Mouse (Mus musculus) embryonic facial prominence, embryonic 14.5 days (tissue): ENCODE measurements around the gene Fam19a1. TPM values are rescaled to one million over a fixed set of nuclear protein-coding genes. Genes with fewer than 3 reads are reported as not detected.

Experiments used
- ATAC-seq: fragments of 200-750 bp; cut with Nextera tagmentation; 2 replicates; pipeline ENCODE4 v1.8.0; 2017; ENCODE audit warnings: low read depth, moderate number of reproducible peaks, moderate TSS enrichment
- DNase-seq: peaks from one replicate; pipeline ENCODE4 v3.0.0-alpha.2; 2015; ENCODE audit warnings: low spot score
- H3K27ac ChIP-seq: fragments of 300-500 bp; sonication (generic); replicated peaks from 2 replicates; pipeline ENCODE4 v1.5.1; 2014; ENCODE audit warnings: low read depth, mild to moderate bottlenecking, low read length, moderate library complexity
- H3K27me3 ChIP-seq: fragments of 300-500 bp; sonication (generic); replicated peaks from 2 replicates; pipeline ENCODE4 v1.6.1; 2014; ENCODE audit warnings: low read length; ENCODE audit not compliant: control insufficient read depth, insufficient read depth
- H3K36me3 ChIP-seq: fragments of 300-500 bp; sonication (generic); 2 replicates; pipeline ENCODE4 v1.6.1; 2014; ENCODE audit warnings: low read length, mixed read lengths; ENCODE audit not compliant: control insufficient read depth, insufficient read depth
- H3K4me1 ChIP-seq: fragments of 300-500 bp; sonication (generic); 2 replicates; pipeline ENCODE4 v1.6.1; 2014; ENCODE audit warnings: antibody characterized with exemption, low read length; ENCODE audit not compliant: control insufficient read depth, insufficient read depth
- H3K4me2 ChIP-seq: fragments of 300-500 bp; sonication (generic); 2 replicates; pipeline ENCODE4 v1.6.1; 2014; ENCODE audit warnings: low read depth, mild to moderate bottlenecking, low read length, moderate library complexity, mixed read lengths
- H3K4me3 ChIP-seq: fragments of 300-500 bp; sonication (generic); 2 replicates; pipeline ENCODE4 v1.5.1; 2014; ENCODE audit warnings: low read depth, mild to moderate bottlenecking, low read length
- H3K9ac ChIP-seq: fragments of 300-500 bp; sonication (generic); 2 replicates; pipeline ENCODE4 v1.6.1; 2014; ENCODE audit warnings: low read depth, mild to moderate bottlenecking, low read length, moderate library complexity, mixed read lengths
- H3K9me3 ChIP-seq: fragments of 300-500 bp; sonication (generic); 2 replicates; pipeline ENCODE4 v1.6.1; 2016; ENCODE audit warnings: low read length; ENCODE audit not compliant: control insufficient read depth
- WGBS: fragments of 180-500 bp; shearing (Covaris S2); extraction: QIAGEN DNeasy Blood & Tissue Kit; methylation state at CpG from one replicate; pipeline ENCODE4 v1.1.7; 2014; 5-methylcytosine and 5-hydroxymethylcytosine counted together
- polyA plus RNA-seq: library from polyadenylated mRNA; unstranded; fragments of >200 nt; fragmentation: Nextera tagmentation; extraction: Ambion mirVana; gene quantifications from 2 replicates; pipeline ENCODE4 v1.2.1, GENCODE M21; 2014

Fam19a1 gene
- polyA plus RNA-seq, 1 experiment from 2014 or later: 2.0 TPM

DNA sequence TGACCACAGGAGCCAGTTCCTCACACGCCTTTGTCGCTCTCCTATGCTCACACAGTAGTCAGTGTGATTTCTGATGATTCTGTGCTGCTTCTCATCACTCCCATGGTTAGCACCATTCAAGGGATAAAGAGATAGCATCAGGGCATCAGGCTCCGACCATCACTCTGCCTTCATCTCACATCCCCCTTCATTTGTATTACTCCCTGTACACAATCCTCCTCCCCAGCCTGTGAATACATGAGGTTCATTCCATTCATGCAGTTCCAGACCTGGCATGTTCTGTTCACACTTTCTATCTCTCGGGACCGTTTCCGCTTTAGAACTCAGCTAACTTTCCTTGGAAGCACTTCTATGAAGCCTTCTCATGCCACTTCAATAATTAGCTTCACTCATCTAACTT, 259.9 kb downstream of the Fam19a1 start:
- 90% methylated on average over 6 of the region's 6 CpGs for WGBS
- H3K4me1 ChIP-seq: no peaks in the 10 kb centered on the region
- H3K4me3 ChIP-seq: no peak overlapping the region
- H3K4me2 ChIP-seq: no peak overlapping the region
- H3K9me3 ChIP-seq: no peaks in the 10 kb centered on the region
- H3K36me3 ChIP-seq: no peaks in the 10 kb centered on the region
- ATAC-seq: no peak
- H3K27ac ChIP-seq: no peak overlapping the region
- DNase-seq: no peak
- H3K27me3 ChIP-seq: no peaks in the 10 kb centered on the region
- H3K9ac ChIP-seq: no peak overlapping the region

GRCm38 (mm10) chr6:96373274-96373673, 260.3 kb downstream of the Fam19a1 start:
- Histone ChIP-seq H3K4me1 (no peaks in the 10 kb centered on the region), H3K27ac (no peak overlapping the region), H3K36me3 (no peaks in the 10 kb centered on the region), H3K27me3 (no peaks in the 10 kb centered on the region), H3K9me3 (no peaks in the 10 kb centered on the region), H3K4me3 (no peak overlapping the region), H3K4me2 (no peak overlapping the region), H3K9ac (no peak overlapping the region)
- peak; percentile 57; the same call in 1 of the 2 replicates for ATAC-seq
- DNase-seq: no peak
- WGBS: 69% methylated on average over 2 of the region's 2 CpGs

- Histone ChIP-seq H3K36me3 (no peaks in the 10 kb centered on the region), H3K4me2 (no peak overlapping the region), H3K27ac (no peak overlapping the region), H3K4me3 (no peak overlapping the region), H3K9ac (no peak overlapping the region), H3K9me3 (no peaks in the 10 kb centered on the region), H3K4me1 (no peaks in the 10 kb centered on the region), H3K27me3 (no peaks in the 10 kb centered on the region)
- ATAC-seq: no peak
- no peak for DNase-seq
- WGBS: 61% methylated on average over 3 of the region's 3 CpGs
Measured at GRCm38 (mm10) chr6:96376773-96377172, 263.8 kb downstream of the Fam19a1 start.

DNA sequence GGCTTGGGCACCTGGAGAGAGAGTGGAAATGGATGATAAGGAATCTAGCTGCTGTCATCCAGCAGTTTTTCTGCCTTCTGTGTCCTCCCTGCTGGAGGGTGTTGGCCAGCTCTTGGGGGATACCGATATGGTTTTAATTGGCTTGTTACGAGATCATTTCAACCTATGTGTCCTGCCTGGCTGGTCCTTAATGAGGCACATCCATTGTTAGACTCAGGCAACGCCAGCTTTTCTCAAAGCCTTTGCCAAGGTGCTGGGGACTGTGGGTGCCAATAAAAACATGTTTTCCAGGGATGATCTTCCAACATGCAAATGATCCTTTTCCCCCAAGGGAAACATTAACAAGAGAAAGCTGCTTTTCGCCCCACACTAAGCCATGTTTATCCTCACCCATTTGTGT, 266.3 kb downstream of the Fam19a1 start:
- Histone ChIP-seq H3K9me3 (no peaks in the 10 kb centered on the region), H3K4me3 (no peak overlapping the region), H3K4me2 (no peak overlapping the region), H3K4me1 (no peaks in the 10 kb centered on the region), H3K27ac (no peak overlapping the region), H3K9ac (no peak overlapping the region), H3K36me3 (no peaks in the 10 kb centered on the region), H3K27me3 (no peaks in the 10 kb centered on the region)
- DNase-seq (peak; percentile 13), ATAC-seq (no peak)
- WGBS: 55% methylated on average over 4 of the region's 4 CpGs

DNA sequence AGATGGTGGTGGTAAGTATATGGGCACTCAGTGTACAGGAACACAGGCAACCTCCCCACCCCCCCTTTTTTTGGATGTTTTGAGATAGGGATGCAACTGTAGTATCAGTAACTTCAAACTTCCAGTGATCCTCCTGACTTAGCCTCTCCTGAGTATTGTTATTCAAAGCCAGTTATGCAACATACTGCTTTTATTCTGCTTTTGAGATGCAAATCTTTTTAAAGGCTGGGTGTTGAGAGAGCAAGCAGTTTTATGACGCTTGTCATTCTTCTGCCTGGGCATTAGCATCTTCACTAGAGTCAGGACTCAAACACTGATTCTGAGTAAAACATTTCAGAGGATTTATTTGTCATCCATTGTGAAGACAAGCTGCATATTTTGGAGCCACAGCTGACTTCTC, 271.5 kb downstream of the Fam19a1 start:
- no peaks in the 10 kb centered on the region for H3K9me3 ChIP-seq
- H3K4me2 ChIP-seq: no peak overlapping the region
- DNase-seq (no peak), ATAC-seq (no peak)
- no peak overlapping the region for H3K27ac ChIP-seq
- WGBS: 73% methylated on average over 1 of the region's 1 CpGs
- H3K27me3 ChIP-seq: no peaks in the 10 kb centered on the region
- H3K9ac ChIP-seq: no peak overlapping the region
- H3K4me1 ChIP-seq: no peaks in the 10 kb centered on the region
- H3K36me3 ChIP-seq: no peaks in the 10 kb centered on the region
- no peak overlapping the region for H3K4me3 ChIP-seq

GRCm38 (mm10) chr6:96418866-96419265, 305.9 kb downstream of the Fam19a1 start:
- Histone ChIP-seq H3K4me3 (no peak overlapping the region), H3K27ac (no peak overlapping the region), H3K4me1 (no peaks in the 10 kb centered on the region), H3K9me3 (no peaks in the 10 kb centered on the region), H3K4me2 (no peak overlapping the region), H3K27me3 (no peaks in the 10 kb centered on the region), H3K9ac (no peak overlapping the region), H3K36me3 (no peaks in the 10 kb centered on the region)
- no peak for ATAC-seq
- DNase-seq: no peak
- 82% methylated on average over 4 of the region's 4 CpGs for WGBS

DNA sequence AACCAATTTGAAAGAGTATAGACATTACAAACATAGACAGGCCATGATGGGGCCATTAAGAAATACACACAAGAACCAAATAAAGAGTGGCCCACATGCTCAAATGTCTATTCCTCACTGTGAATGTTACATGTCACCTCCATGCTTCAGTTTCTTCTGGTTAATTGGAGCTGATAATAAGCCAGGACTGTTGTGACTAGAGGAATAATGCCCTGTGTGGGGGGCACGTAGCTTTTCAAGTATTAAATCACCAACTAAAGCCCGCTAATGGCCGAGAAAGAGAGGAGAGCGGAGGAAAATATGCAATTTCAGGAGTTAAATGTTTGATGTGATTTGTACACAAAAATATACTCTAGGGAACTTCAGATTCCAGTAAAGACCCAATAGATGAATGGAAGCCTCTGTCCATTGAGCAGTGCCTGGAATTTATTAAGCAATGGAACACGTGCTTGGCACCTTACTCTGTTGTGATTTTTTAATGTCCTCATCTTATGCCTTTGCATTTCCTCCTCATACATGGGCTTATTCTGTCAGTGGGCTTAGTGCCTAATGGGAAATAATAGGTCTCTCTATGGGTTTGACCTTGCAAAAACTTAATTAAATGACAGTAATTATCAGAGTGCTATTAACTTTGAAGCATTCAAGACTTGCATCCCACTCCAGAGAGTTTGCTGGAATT, 306.9 kb downstream of the Fam19a1 start:
- Histone ChIP-seq H3K4me3 (no peak overlapping the region), H3K27me3 (no peaks in the 10 kb centered on the region), H3K4me2 (no peak overlapping the region), H3K9ac (no peak overlapping the region), H3K27ac (no peak overlapping the region), H3K36me3 (no peaks in the 10 kb centered on the region), H3K9me3 (no peaks in the 10 kb centered on the region), H3K4me1 (no peaks in the 10 kb centered on the region)
- DNase-seq (no peak), ATAC-seq (no peak)
- WGBS: 76% methylated on average over 5 of the region's 5 CpGs

- 50% methylated on average over 2 of the region's 2 CpGs for WGBS
- no peak overlapping the region for H3K4me3 ChIP-seq
- no peak for ATAC-seq
- no peak overlapping the region for H3K9ac ChIP-seq
- H3K27me3 ChIP-seq: no peaks in the 10 kb centered on the region
- no peaks in the 10 kb centered on the region for H3K4me1 ChIP-seq
- DNase-seq: peak; percentile 54
- no peaks in the 10 kb centered on the region for H3K36me3 ChIP-seq
- no peak overlapping the region for H3K27ac ChIP-seq
- no peak overlapping the region for H3K4me2 ChIP-seq
- no peaks in the 10 kb centered on the region for H3K9me3 ChIP-seq
Measured at GRCm38 (mm10) chr6:96420515-96420914, 307.6 kb downstream of the Fam19a1 start.

GRCm38 (mm10) chr6:96429390-96429789, 316.4 kb downstream of the Fam19a1 start:
- Histone ChIP-seq H3K36me3 (no peaks in the 10 kb centered on the region), H3K4me2 (no peak overlapping the region), H3K4me3 (no peak overlapping the region), H3K27me3 (no peaks in the 10 kb centered on the region), H3K9me3 (no peaks in the 10 kb centered on the region), H3K4me1 (no peaks in the 10 kb centered on the region), H3K9ac (no peak overlapping the region), H3K27ac (no peak overlapping the region)
- 69% methylated on average over 6 of the region's 6 CpGs for WGBS
- DNase-seq (no peak), ATAC-seq (no peak)
